Mouse (Mus musculus) embryonic facial prominence, embryonic 11.5 days (tissue): Measurements from ENCODE around the gene Ang. TPM values are rescaled to one million over a fixed set of nuclear protein-coding genes. Genes with fewer than 3 reads are reported as not detected.

Experiments
- ATAC-seq: fragments of 200-750 bp; cut with Nextera tagmentation; replicated peaks from 2 replicates; pipeline ENCODE4 v1.8.0; 2017; ENCODE audit warnings: low read depth; ENCODE audit not compliant: insufficient number of reproducible peaks, low FRiP score, low TSS enrichment
- DNase-seq: peaks from one replicate; pipeline ENCODE4 v3.0.0-alpha.2; 2015; ENCODE audit warnings: low spot score
- H3K27ac ChIP-seq: fragments of 300-500 bp; sonication (generic); replicated peaks from 2 replicates; pipeline ENCODE4 v1.5.1; 2014; ENCODE audit warnings: mild to moderate bottlenecking, low read depth, low read length, control low read depth
- H3K27me3 ChIP-seq: fragments of 300-500 bp; sonication (generic); 2 replicates; pipeline ENCODE4 v1.6.1; 2014; ENCODE audit warnings: mild to moderate bottlenecking, low read length, moderate library complexity, mixed read lengths; ENCODE audit not compliant: control insufficient read depth, insufficient read depth
- H3K36me3 ChIP-seq: fragments of 300-500 bp; sonication (generic); replicated peaks from 2 replicates; pipeline ENCODE4 v1.6.1; 2014; ENCODE audit warnings: low read depth, mild to moderate bottlenecking, low read length, moderate library complexity, mixed read lengths; ENCODE audit not compliant: control insufficient read depth, insufficient read depth
- H3K4me1 ChIP-seq: fragments of 300-500 bp; sonication (generic); 2 replicates; pipeline ENCODE4 v1.6.1; 2014; ENCODE audit warnings: low read length, mixed read lengths; ENCODE audit not compliant: control insufficient read depth, insufficient read depth
- H3K4me2 ChIP-seq: fragments of 300-500 bp; sonication (generic); 2 replicates; pipeline ENCODE4 v1.6.1; 2014; ENCODE audit warnings: low read depth, mild to moderate bottlenecking, control low read depth, low read length, moderate library complexity
- H3K4me3 ChIP-seq: fragments of 300-500 bp; sonication (generic); 2 replicates; pipeline ENCODE4 v1.5.1; 2014; ENCODE audit warnings: low read depth, low read length, control low read depth
- H3K9ac ChIP-seq: fragments of 300-500 bp; sonication (generic); replicated peaks from 2 replicates; pipeline ENCODE4 v1.6.1; 2014; ENCODE audit warnings: mild to moderate bottlenecking, control low read depth, low read length
- H3K9me3 ChIP-seq: fragments of 300-500 bp; sonication (generic); replicated peaks from 2 replicates; pipeline ENCODE4 v1.6.1; 2016; ENCODE audit warnings: mild to moderate bottlenecking, low read length, inconsistent platforms, mixed read lengths; ENCODE audit not compliant: control insufficient read depth
- WGBS: fragments of 180-500 bp; shearing (Covaris S2); extraction: QIAGEN DNeasy Blood & Tissue Kit; methylation state at CpG from one replicate; pipeline ENCODE4 v1.1.7; 2014; 5-methylcytosine and 5-hydroxymethylcytosine counted together
- polyA plus RNA-seq: library from polyadenylated mRNA; unstranded; fragments of >200 nt; fragmentation: Nextera tagmentation; extraction: Ambion mirVana; gene quantifications from 2 replicates; pipeline ENCODE4 v1.2.1, GENCODE M21; 2014

Gene Ang
- polyA plus RNA-seq, 1 experiment from 2014 or later, result 2.6 TPM

DNA sequence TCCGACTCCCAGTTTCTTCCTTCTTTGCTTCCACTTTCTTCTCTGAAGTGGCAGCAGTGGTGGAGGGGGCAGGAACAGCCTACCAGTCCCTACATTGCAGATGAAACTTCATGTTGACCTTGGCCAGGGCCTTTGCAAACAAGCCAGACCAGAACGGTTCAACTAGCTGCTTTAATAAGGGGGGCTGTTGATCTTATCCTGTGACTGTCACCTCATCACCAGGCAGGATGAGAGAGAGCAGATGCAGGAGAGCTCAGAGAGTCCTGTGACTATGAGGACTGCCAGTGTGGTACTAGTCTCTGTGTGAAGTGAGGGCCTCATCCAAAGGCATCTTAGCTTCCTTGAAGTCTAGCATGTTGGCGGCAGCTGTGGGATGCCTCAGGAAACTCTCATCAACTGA lies 57.1 kb downstream of the Ang start:
- no peak for DNase-seq
- Histone ChIP-seq H3K27ac (no peak overlapping the region), H3K27me3 (no peaks in the 10 kb centered on the region), H3K36me3 (no peaks in the 10 kb centered on the region), H3K4me1 (no peaks in the 10 kb centered on the region), H3K4me3 (no peak overlapping the region), H3K9me3 (no peaks in the 10 kb centered on the region), H3K4me2 (no peak overlapping the region), H3K9ac (no peak overlapping the region)
- WGBS, result 82% methylated on average over 3 of the region's 3 CpGs
- ATAC-seq, result no peak

- Histone ChIP-seq H3K9ac (no peak overlapping the region), H3K27ac (no peak overlapping the region), H3K4me3 (no peak overlapping the region), H3K9me3 (no peaks in the 10 kb centered on the region), H3K36me3 (no peaks in the 10 kb centered on the region), H3K27me3 (no peaks in the 10 kb centered on the region), H3K4me2 (no peak overlapping the region), H3K4me1 (no peaks in the 10 kb centered on the region)
- no peak for ATAC-seq
- WGBS, result 53% methylated on average over 5 of the region's 5 CpGs
- DNase-seq, result no peak
These were observed 58.2 kb downstream of the Ang start for GRCm38 (mm10) chr14:51149164-51149563.

DNA sequence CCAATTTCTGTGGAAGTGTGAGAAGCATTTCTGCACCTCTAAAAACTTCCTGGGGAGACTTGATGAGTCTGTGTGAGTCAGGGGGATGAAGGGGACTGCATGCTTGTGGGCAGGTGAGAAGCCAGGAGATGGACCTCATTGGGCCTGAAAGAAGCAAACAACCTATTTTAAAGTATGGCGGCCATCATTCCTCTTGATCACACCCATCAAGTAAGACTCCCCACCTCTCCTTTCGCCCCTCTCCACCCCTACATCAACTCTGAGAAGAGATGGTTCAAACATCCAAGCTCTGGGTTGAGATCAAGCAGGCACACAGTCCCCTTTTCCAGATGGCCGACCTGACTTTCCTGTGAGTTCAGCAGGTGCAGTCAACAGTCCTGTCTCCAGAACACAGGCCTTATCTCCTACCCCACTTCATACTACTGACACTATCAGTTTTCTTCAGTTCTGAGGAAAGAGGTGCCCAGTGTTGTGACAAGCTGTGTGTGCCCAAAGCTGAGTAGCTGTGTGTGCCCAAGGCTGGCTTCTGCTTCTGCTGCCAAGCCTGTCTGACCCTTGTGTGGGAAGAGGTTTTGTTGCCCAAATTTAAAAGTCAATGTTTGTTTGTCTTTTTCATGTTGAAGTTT lies 59.4 kb downstream of the Ang start:
- no peaks in the 10 kb centered on the region for H3K4me1 ChIP-seq
- ATAC-seq, result no peak
- H3K27ac ChIP-seq, result no peak overlapping the region
- H3K36me3 ChIP-seq, result no peaks in the 10 kb centered on the region
- DNase-seq, result no peak
- no peak overlapping the region for H3K4me2 ChIP-seq
- WGBS, result 85% methylated on average over 3 of the region's 3 CpGs
- no peaks in the 10 kb centered on the region for H3K9me3 ChIP-seq
- no peak overlapping the region for H3K4me3 ChIP-seq
- H3K27me3 ChIP-seq, result no peaks in the 10 kb centered on the region
- no peak overlapping the region for H3K9ac ChIP-seq

Other genes with a start within 250 kb of the Ang start
- gene Tep1, start 220.6 kb upstream of the Ang start, polyA plus RNA-seq, result 5.3 and 5.5 TPM in 2 replicates
- 0.15 TPM in 1 of 2 replicates, not detected in the other for gene Klhl33, start 193.6 kb upstream of the Ang start, polyA plus RNA-seq
- gene Osgep, start 166.3 kb upstream of the Ang start, polyA plus RNA-seq, result 188 and 208 TPM in 2 replicates
- 471 and 486 TPM in 2 replicates for gene Apex1, start 166.2 kb upstream of the Ang start, polyA plus RNA-seq
- gene Pip4p1, start 160.3 kb upstream of the Ang start, polyA plus RNA-seq, result 49.1 and 52.4 TPM in 2 replicates
- gene Pnp, start 160.1 kb upstream of the Ang start, polyA plus RNA-seq, result 72.0 and 72.8 TPM in 2 replicates
- gene Gm49342, start 146.6 kb upstream of the Ang start, polyA plus RNA-seq, result not detected in 2 replicates
- 0.36 and 0.47 TPM in 2 replicates for gene Pnp2, start 135.2 kb upstream of the Ang start, polyA plus RNA-seq
- 0.13 TPM in 1 of 2 replicates, not detected in the other for gene Rnase10, start 83.4 kb upstream of the Ang start, polyA plus RNA-seq
- gene Rnase9, start 49.3 kb upstream of the Ang start, polyA plus RNA-seq, result not detected in 2 replicates
- gene Rnase11, start 41.0 kb upstream of the Ang start, polyA plus RNA-seq, result not detected in 2 replicates
- not detected in 2 replicates for gene Rnase12, start 33.5 kb upstream of the Ang start, polyA plus RNA-seq
- gene Olfr750, start 16.7 kb upstream of the Ang start, polyA plus RNA-seq, result not detected in 2 replicates
- 14.4 and 14.7 TPM in 2 replicates for gene Rnase4, start 73 bp upstream of the Ang start, polyA plus RNA-seq
- not detected in 2 replicates for gene Eddm3b, start 23.3 kb downstream of the Ang start, polyA plus RNA-seq
- not detected in 2 replicates for gene Rnase6, start 32.8 kb downstream of the Ang start, polyA plus RNA-seq
- gene Rnase1, start 55.6 kb downstream of the Ang start, polyA plus RNA-seq, result not detected in 2 replicates
- gene Rnase2b, start 71.1 kb downstream of the Ang start, polyA plus RNA-seq, result not detected in 2 replicates
- not detected in 2 replicates for gene Ang2, start 108.0 kb downstream of the Ang start, polyA plus RNA-seq
- not detected in 2 replicates for gene Ear14, start 112.2 kb downstream of the Ang start, polyA plus RNA-seq
- not detected in 2 replicates for gene Rnase2a, start 165.0 kb downstream of the Ang start, polyA plus RNA-seq